Mouse (Mus musculus) testis, adult 2 months (tissue): ENCODE measurements around the gene Pgpep1.

Source experiments
- CTCF ChIP-seq: fragments of 200-500 bp; IDR thresholded peaks from 2 replicates; pipeline ENCODE4 v1.5.1; 2012; ENCODE audit warnings: low read depth, mild to moderate bottlenecking, inconsistent platforms, low read length, moderate library complexity; ENCODE audit not compliant: control insufficient read depth, insufficient read depth, insufficient replicate concordance
- POLR2A ChIP-seq: fragments of 200-500 bp; IDR thresholded peaks from 2 replicates; pipeline ENCODE4 v1.6.1; 2012; ENCODE audit warnings: low read depth, mild to moderate bottlenecking, inconsistent platforms, low read length, moderate library complexity; ENCODE audit not compliant: control insufficient read depth

DNA sequence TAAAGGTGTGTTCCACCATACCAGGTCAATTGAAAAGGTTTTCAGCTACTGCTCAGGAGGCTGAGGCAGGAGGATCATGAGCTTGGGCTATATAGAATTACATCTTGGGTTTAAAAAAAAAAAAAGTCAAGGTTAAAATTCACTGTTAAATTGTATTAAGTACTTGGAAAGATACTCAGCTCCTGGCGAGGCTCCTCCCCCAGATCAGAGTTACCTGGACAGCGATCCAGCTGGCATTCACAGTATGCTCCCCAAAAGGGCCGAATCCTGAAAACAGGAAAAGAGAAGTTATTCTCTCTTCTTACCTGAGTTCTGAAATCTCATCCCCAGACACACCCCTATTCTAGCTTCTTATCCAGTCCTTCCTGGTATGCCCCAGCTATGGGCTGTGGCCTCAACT, 3.0 kb downstream of the Pgpep1 start:
- TF ChIP-seq POLR2A (no peak), CTCF (no peak)
